Mouse (Mus musculus) C2C12 (cell line): ENCODE results near the gene Necab2.

Source experiments
- CTCF ChIP-seq: IDR thresholded peaks from one replicate; pipeline ENCODE4 v1.5.1; 2011; ENCODE audit not compliant: control insufficient read depth, insufficient read depth, insufficient read length
- MYOD1 ChIP-seq: IDR thresholded peaks from one replicate; pipeline ENCODE4 v1.6.1; 2011; ENCODE audit warnings: low read depth; ENCODE audit not compliant: control insufficient read depth, insufficient read length
- MYOG ChIP-seq: IDR thresholded peaks from one replicate; pipeline ENCODE4 v1.6.1; 2011; ENCODE audit not compliant: control insufficient read depth, insufficient read length; ENCODE audit errors: extremely low read depth
- USF1 ChIP-seq: IDR thresholded peaks from one replicate; pipeline ENCODE4 v1.6.1; 2011; ENCODE audit warnings: low read depth, mild to moderate bottlenecking, control low read depth, moderate library complexity

GRCm38 (mm10) chr8:119420318-119420717, 26.2 kb upstream of the Necab2 start:
- TF ChIP-seq CTCF: no peak
- TF ChIP-seq USF1: no peak
- TF ChIP-seq MYOD1: no peak
- no peak for TF ChIP-seq MYOG
